Mouse (Mus musculus) CH12.LX (cell line): ENCODE data around the gene March8.

ENCODE experiments used
- CHD2 ChIP-seq: IDR thresholded peaks from 2 replicates; pipeline ENCODE4 v1.6.1; 2011; ENCODE audit warnings: low read length, improper control_type of control experiment
- CTCF ChIP-seq, 2 experiments: IDR thresholded peaks in 1 of 2; conservative IDR thresholded peaks in 1 of 2; 2 replicates each; pipeline ENCODE4 v1.5.1; 2011 to 2012; ENCODE audit warnings: low read depth in 2 of 2, low read length in 2 of 2, improper control_type of control experiment in 1 of 2, inconsistent platforms in 1 of 2, mild to moderate bottlenecking in 1 of 2, moderate library complexity in 1 of 2
- ELF1 ChIP-seq: IDR thresholded peaks from 2 replicates; pipeline ENCODE4 v1.6.1; 2014; ENCODE audit warnings: low read depth, mild to moderate bottlenecking, inconsistent platforms, low read length, improper control_type of control experiment
- GABPA ChIP-seq: IDR thresholded peaks from 2 replicates; pipeline ENCODE4 v1.6.1; 2012; ENCODE audit warnings: low read depth, low read length, improper control_type of control experiment, inconsistent platforms; ENCODE audit not compliant: insufficient replicate concordance
- HCFC1 ChIP-seq: IDR thresholded peaks from 2 replicates; pipeline ENCODE4 v1.6.1; 2012; ENCODE audit warnings: low read depth, mild to moderate bottlenecking, inconsistent platforms, low read length, improper control_type of control experiment
- IRF4 ChIP-seq: IDR thresholded peaks from 2 replicates; pipeline ENCODE4 v1.6.1; 2014; ENCODE audit warnings: low read depth, mild to moderate bottlenecking, inconsistent platforms, low read length, improper control_type of control experiment
- MAX ChIP-seq: IDR thresholded peaks from 2 replicates; pipeline ENCODE4 v1.6.1; 2011; ENCODE audit warnings: low read length, improper control_type of control experiment
- POLR2A ChIP-seq: IDR thresholded peaks from 2 replicates; pipeline ENCODE4 v1.6.1; 2011; ENCODE audit warnings: low read depth, mild to moderate bottlenecking, improper control_type of control experiment, low read length
- USF2 ChIP-seq: conservative IDR thresholded peaks from 2 replicates; pipeline ENCODE4 v1.6.1; 2011; ENCODE audit warnings: low read depth, low read length, improper control_type of control experiment

GRCm38 (mm10) chr6:116427552-116427951, 89.7 kb downstream of the March8 start:
- TF ChIP-seq GABPA (no peak), CHD2 (no peak), MAX (no peak), CTCF (conservative IDR thresholded peaks at IDR 0.05 in 1 of 2, IDR thresholded peaks at IDR 0.05 in 1 of 2; ENCODE audit: low read depth in 2 of 2, low read length in 2 of 2) (no peak), POLR2A (no peak), ELF1 (no peak), USF2 (no peak), HCFC1 (no peak), IRF4 (no peak)
